Mouse (Mus musculus) kidney, adult 2 months (tissue): Measurements from ENCODE around the gene Dlgap1.

ENCODE experiments used
- CTCF ChIP-seq: fragments of 200-500 bp; conservative IDR thresholded peaks from 2 replicates; pipeline ENCODE4 v1.5.1; 2011; ENCODE audit warnings: low read depth, mild to moderate bottlenecking, control low read depth, low read length, moderate library complexity, mixed read lengths; ENCODE audit not compliant: insufficient read depth, insufficient read length
- POLR2A ChIP-seq: fragments of 200-500 bp; IDR thresholded peaks from one replicate; pipeline ENCODE4 v1.6.1; 2011; ENCODE audit warnings: low read depth, low read length, control low read depth

DNA sequence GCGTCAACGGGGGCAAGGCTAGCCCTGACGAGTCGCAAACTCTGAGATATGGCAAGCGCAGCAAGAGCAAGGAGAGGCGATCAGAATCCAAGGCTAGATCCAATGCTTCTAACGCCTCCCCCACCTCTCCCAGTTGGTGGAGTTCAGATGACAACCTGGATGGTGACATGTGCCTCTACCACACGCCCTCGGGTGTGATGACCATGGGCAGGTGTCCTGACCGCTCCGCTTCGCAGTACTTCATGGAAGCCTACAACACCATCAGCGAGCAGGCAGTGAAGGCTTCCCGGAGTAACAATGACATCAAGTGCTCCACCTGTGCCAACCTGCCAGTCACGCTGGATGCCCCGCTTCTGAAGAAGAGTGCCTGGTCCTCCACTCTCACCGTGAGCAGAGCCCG lies 547.6 kb downstream of the Dlgap1 start:
- TF ChIP-seq CTCF (no peak), POLR2A (no peak)
